Mouse (Mus musculus) cerebellum, adult 11-12 months (tissue): ENCODE results near the gene Cdiptos.

Experiments used
- DNase-seq: peaks from one replicate; pipeline ENCODE4 v3.0.0; 2022

The Cdiptos gene

DNA sequence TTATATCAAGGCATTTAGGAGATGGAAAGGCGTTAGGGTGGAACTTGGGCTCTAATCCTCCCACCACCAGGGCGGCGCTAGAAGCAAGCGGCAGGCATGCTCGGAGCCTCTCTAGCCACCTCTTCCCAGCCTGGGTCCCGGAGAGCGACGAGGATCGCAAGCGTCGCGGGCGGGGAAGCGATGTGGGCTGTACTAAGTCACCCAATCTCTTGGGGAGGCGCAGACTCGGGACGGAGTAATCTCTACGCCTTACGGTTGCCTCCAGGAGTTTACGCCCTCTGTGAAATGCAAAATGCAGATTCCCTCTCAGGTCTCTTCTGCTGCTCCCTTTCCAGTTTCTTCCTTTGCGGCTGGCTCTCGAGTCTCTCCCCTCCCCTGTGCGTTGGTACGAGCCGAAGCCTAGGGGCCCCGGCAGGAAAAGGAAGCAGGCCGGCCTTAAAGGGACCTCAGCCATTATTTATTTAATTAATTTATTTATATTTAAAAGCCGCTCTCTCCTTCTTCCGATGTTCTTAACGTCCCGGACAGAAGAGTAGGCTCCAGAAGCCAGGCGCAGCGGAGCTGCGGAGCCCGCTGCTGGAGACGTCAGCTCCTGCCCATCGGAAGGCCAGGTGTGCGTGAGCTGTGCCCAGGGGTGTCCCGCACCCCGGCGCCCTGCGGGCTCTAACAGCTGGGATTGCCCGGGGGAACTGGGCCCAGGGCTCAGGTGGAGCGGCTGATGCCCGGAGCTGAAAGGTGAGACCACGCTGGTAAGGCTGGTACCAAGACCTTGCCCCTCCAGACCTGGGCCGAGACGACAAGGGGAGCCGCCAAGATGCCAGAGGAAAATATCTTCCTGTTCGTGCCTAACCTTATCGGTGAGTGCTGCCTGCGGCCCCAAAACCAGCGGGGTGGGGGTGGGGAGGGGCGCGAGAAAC lies at the start of gene Cdiptos:
Gene Cdiptos, minus strand, starts transcription at position 149 of the 917 bp plus-strand sequence.
- DNase-seq = peak; percentile 94

GRCm38 (mm10) chr7:127024755-127025555 lies 49.1 kb upstream of the Cdiptos start:
- peak; percentile 92 for DNase-seq

- peak; percentile 69 for DNase-seq
Observed at GRCm38 (mm10) chr7:127023896-127024690, 48.2 kb upstream of the Cdiptos start.

- DNase-seq = peak; percentile 79
Observed at GRCm38 (mm10) chr7:127023272-127023691, 47.4 kb upstream of the Cdiptos start.

DNA sequence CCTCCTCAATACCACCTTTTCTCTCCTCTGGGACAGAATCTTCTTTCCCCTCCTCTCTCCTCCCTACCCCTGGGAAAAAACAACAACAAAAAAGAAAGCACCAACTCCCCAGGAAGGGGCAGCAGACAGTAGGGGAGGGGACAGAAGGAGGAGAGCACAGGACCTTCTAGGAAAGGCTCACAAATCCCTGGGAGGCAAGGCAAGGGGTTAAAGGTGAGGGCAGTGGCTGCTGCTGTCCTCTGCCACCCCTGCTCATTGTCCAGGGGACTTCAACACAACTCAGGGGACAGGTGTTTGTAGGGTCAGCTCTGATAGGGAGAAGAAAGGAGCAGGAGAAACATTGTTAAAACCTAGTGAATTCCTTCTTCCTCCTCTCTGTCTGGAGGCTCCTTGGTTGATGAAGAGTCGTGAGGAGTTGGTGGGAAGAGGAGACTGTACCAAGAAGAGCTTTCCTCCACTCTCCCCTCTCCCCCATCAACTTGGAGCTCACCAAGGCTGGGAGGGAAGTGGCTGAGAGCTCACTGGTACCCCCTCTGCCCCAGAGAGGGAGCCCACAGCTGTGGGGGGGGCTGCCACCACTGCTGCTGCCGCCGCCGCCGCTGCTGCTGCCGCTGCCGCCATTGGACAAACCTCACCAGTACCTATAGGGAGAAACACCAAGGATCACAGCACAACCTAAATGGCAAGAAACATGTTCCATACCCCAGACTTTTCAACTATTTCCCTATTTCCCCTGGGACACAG lies 46.8 kb upstream of the Cdiptos start:
- peak; percentile 39 for DNase-seq

- DNase-seq = peak; percentile 52
Observed at GRCm38 (mm10) chr7:127021563-127022527, 45.9 kb upstream of the Cdiptos start.

- DNase-seq = peak; percentile 85
Observed at GRCm38 (mm10) chr7:127020901-127021562, 45.1 kb upstream of the Cdiptos start, which contains the start of the genes Gm42742 and Prrt2. Gm42742 (minus strand) TSS chr7:127021097. Prrt2 (minus strand) TSS chr7:127021211.

DNA sequence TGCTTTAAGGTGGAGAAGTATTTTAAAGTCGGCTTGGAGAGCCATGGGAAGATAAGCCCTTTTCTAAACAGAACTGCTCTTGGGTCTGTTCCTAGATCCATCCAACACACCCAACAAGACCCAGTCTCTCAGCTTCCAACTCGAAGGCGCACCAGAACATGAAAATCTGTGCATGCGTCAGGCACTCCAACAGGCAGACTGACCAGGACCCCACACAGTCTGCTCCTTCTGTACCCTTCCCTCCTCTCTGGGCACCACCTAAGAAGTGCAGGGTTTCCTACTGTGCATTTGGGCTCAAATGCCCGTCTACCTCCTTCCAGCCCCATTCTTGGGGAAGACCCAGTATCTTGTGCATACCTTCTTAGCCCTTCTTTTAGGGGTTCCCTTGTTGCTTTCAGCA lies 44.6 kb upstream of the Cdiptos start:
- no peak for DNase-seq

- DNase-seq = peak; percentile 60
Observed at GRCm38 (mm10) chr7:127020031-127020430, 44.1 kb upstream of the Cdiptos start.

DNA sequence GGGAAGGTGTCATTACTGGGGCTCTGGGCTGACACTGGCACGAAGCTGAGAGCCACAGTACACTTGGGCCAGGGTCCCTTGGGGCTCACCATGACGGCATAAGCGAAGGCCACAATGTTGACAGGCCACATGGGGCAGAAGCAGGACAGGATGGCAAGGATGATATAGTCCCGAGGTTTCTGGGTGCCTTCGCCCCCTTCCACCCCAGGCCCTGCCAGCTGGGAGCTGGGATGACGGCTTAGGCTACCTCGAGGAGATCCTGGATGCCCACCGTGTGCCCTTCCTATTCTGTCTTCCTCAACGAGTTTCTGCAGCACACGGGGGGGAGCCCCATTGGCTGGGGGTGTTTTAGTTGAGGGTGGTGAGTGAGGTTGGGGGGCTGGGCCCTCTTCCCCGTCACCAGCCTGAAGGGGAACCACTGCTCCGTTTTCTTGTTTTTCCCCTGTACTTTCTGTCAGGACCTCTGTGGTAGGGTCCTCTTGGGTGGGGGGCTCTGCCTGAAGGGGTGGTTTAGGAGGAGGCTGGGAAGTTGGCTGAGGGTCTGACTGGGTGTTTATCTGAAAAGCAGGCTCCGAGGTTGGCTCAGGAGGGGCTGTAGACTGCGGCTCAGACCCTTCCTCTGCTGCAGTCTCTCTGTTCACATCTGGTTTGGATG lies 43.5 kb upstream of the Cdiptos start:
- DNase-seq = peak; percentile 66

DNA sequence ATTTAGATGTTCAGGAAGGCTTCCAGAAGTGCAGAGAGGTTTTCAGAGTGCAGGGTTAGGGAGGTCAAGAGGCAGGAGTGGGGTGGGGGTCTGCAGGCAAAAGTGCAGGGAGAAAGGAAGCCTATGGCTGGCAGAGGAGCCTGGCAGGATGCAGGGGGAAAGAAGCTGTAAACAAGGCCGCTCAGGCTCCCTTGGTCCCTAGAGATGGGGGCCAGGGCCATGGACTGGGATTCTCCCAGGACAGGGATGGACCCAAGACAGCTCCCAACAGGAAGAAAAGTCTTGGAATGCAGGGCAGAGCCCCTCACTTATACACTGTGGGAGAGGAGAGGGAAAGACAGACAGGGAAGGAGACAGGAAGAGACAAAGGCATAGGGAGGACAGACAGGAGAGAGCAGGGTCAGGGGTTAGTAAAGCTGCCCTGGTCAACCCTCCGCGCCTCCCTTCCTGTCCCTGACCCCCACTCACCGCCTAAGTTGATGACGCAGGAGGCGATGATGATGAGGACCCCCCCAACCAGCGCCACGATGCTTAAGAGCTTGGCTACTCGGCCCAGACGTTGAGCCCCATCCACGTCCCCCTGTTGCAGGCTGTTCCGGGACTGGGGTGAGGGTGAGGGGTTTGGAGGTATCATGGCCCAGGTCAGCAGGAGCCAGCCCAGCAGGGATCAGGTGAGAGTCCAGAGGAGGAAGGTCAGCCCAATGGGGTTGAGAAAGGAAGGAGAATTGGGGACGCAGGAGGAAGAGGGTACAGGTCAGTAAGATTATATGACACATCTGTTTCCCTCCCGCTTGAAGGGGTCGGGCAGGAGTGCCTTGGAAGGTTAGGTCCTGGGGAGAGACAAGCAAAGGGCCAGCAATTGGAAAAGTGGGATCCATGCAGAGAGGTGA lies 42.8 kb upstream of the Cdiptos start:
- DNase-seq = peak; percentile 73

- peak; percentile 69 for DNase-seq
Observed at GRCm38 (mm10) chr7:127017950-127018345, 42.0 kb upstream of the Cdiptos start.

GRCm38 (mm10) chr7:127016971-127017949 lies 41.4 kb upstream of the Cdiptos start, which contains the start of gene Pagr1a:
Pagr1a (minus strand) TSS chr7:127017352.
- DNase-seq = peak; percentile 98

- peak; percentile 78 for DNase-seq
Observed at GRCm38 (mm10) chr7:127016486-127016938, 40.6 kb upstream of the Cdiptos start.

- no peak for DNase-seq
Observed at GRCm38 (mm10) chr7:127016481-127016485, 40.4 kb upstream of the Cdiptos start, which contains the start of gene Pagr1b. Pagr1b (minus strand) TSS chr7:127016484.

- DNase-seq = peak; percentile 86
Observed at GRCm38 (mm10) chr7:127016081-127016480, 40.2 kb upstream of the Cdiptos start.

DNA sequence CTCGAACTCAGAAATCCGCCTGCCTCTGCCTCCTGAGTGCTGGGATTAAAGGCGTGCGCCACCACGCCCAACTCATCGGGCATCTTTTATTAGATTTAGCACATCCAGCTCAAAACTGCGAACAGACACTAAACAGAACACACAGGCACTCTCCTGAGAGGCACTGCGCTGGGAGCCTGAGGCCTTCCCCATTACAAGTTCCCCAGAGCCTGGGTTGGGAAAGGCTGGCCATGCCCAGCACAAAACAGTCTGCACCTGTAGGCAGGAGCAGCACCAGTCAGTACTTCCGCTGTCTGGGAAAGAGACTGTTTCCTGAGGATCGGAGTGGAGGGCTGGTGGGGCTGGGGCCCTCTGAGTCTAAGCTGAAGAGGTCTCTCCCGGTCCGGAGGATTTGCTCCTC lies 39.1 kb upstream of the Cdiptos start:
- peak; percentile 47 for DNase-seq

- DNase-seq = peak; percentile 77
Observed at GRCm38 (mm10) chr7:127014320-127014719, 38.4 kb upstream of the Cdiptos start, which contains the start of gene Mvp. Mvp (minus strand) TSS chr7:127014621.
